Mouse (Mus musculus) adipose tissue, adult 10 weeks (tissue): ENCODE data around the gene Mical2. TPM values are rescaled to one million over a fixed set of nuclear protein-coding genes. Genes with fewer than 3 reads are reported as not detected.

Source experiments
- polyA plus RNA-seq: library from polyadenylated mRNA; stranded (reverse); fragments of 350-450 nt; fragmentation: Illumina TruSeq; extraction: RNeasy Lipid Tissue Mini Kit (QIAGEN cat#74804); gene quantifications from one replicate; pipeline ENCODE4 v1.2.3, GENCODE M21; 2014; ENCODE audit warnings: low read depth, low replicate concordance

The Mical2 gene
- 17.1 TPM for polyA plus RNA-seq

GRCm38 (mm10) chr7:112225615-112226262, at the start of gene Mical2:
Gene Mical2, plus strand, starts transcription at chr7:112225856.

GRCm38 (mm10) chr7:112427357-112428157, 201.9 kb downstream of the Mical2 start, which contains the start of gene Parva:
Gene Parva, plus strand, starts transcription at chr7:112427505.

Other genes with a start within 250 kb of the Mical2 start
- 44.9 TPM for gene Usp47, start 202.4 kb upstream of the Mical2 start, polyA plus RNA-seq
- 8.8 TPM for gene Dkk3, start 66.8 kb upstream of the Mical2 start, polyA plus RNA-seq
- gene Parva, start 201.6 kb downstream of the Mical2 start, polyA plus RNA-seq = 73.6 TPM